Mouse (Mus musculus): ENCODE data around the gene Gm1043. TPM values are rescaled to one million over a fixed set of nuclear protein-coding genes. Genes with fewer than 3 reads are reported as not detected.

Gm1043 gene
- polyA plus RNA-seq, 1 experiment from 2014 or later = 4.3 TPM

- Histone ChIP-seq H3K27ac (ENCODE audit: low read length) (no peak overlapping the region), H3K9me3 (ENCODE audit: control insufficient read depth, low read length) (no peaks in the 10 kb centered on the region), H3K36me3 (ENCODE audit: control insufficient read depth, insufficient read depth) (peaks cover 5% of the 10 kb centered on the region; the same call in 1 of the 2 replicates), H3K9ac (replicated peaks; ENCODE audit: low read depth, low read length) (no peak overlapping the region), H3K4me1 (replicated peaks; ENCODE audit: control insufficient read depth, insufficient read depth, low read length) (0 out of 2 replicates have a peak, but pooled peaks cover 4% of the 10 kb centered on the region), H3K27me3 (replicated peaks; ENCODE audit: control insufficient read depth, insufficient read depth, low read length) (no peaks in the 10 kb centered on the region), H3K4me2 (ENCODE audit: low read length) (no peak overlapping the region), H3K4me3 (replicated peaks; ENCODE audit: low read length) (no peak overlapping the region)
- 55% methylated on average over 7 of the region's 7 CpGs for WGBS
- peak; percentile 18; the same call in 1 of the 2 replicates for ATAC-seq
Observed at GRCm38 (mm10) chr5:37121186-37121680, 36.1 kb downstream of the Gm1043 start.

GRCm38 (mm10) chr5:37131841-37132240, 46.7 kb downstream of the Gm1043 start:
- Histone ChIP-seq H3K27ac (ENCODE audit: low read length) (no peak overlapping the region), H3K9ac (replicated peaks; ENCODE audit: low read depth, low read length) (no peak overlapping the region), H3K4me2 (ENCODE audit: low read length) (no peak overlapping the region), H3K36me3 (ENCODE audit: control insufficient read depth, insufficient read depth) (no peaks in the 10 kb centered on the region), H3K4me3 (replicated peaks; ENCODE audit: low read length) (no peak overlapping the region), H3K27me3 (replicated peaks; ENCODE audit: control insufficient read depth, insufficient read depth, low read length) (no peaks in the 10 kb centered on the region), H3K4me1 (replicated peaks; ENCODE audit: control insufficient read depth, insufficient read depth, low read length) (no peaks in the 10 kb centered on the region), H3K9me3 (ENCODE audit: control insufficient read depth, low read length) (no peaks in the 10 kb centered on the region)
- 53% methylated on average over 4 of the region's 4 CpGs for WGBS
- ATAC-seq = no peak

- Histone ChIP-seq H3K4me1 (replicated peaks; ENCODE audit: control insufficient read depth, insufficient read depth, low read length) (no peaks in the 10 kb centered on the region), H3K27me3 (replicated peaks; ENCODE audit: control insufficient read depth, insufficient read depth, low read length) (no peaks in the 10 kb centered on the region), H3K9ac (replicated peaks; ENCODE audit: low read depth, low read length) (no peak overlapping the region), H3K36me3 (ENCODE audit: control insufficient read depth, insufficient read depth) (no peaks in the 10 kb centered on the region), H3K4me2 (ENCODE audit: low read length) (no peak overlapping the region), H3K4me3 (replicated peaks; ENCODE audit: low read length) (no peak overlapping the region), H3K27ac (ENCODE audit: low read length) (no peak overlapping the region), H3K9me3 (ENCODE audit: control insufficient read depth, low read length) (no peaks in the 10 kb centered on the region)
- WGBS = 75% methylated on average over 8 of the region's 8 CpGs
- ATAC-seq = no peak
Observed at GRCm38 (mm10) chr5:37141745-37142144, 56.6 kb downstream of the Gm1043 start.

GRCm38 (mm10) chr5:37147536-37147935, 62.4 kb downstream of the Gm1043 start:
- no peaks in the 10 kb centered on the region for H3K4me1 ChIP-seq (replicated peaks; ENCODE audit: control insufficient read depth, insufficient read depth, low read length)
- H3K27ac ChIP-seq (ENCODE audit: low read length) = no peak overlapping the region
- no peak for ATAC-seq
- no peak overlapping the region for H3K9ac ChIP-seq (replicated peaks; ENCODE audit: low read depth, low read length)
- peaks cover 2% of the 10 kb centered on the region; the same call in 1 of the 2 replicates for H3K27me3 ChIP-seq (replicated peaks; ENCODE audit: control insufficient read depth, insufficient read depth, low read length)
- 19% methylated on average over 4 of the region's 4 CpGs for WGBS
- no peaks in the 10 kb centered on the region for H3K36me3 ChIP-seq (ENCODE audit: control insufficient read depth, insufficient read depth)
- H3K4me2 ChIP-seq (ENCODE audit: low read length) = no peak overlapping the region
- no peak overlapping the region for H3K4me3 ChIP-seq (replicated peaks; ENCODE audit: low read length)
- H3K9me3 ChIP-seq (ENCODE audit: control insufficient read depth, low read length) = no peaks in the 10 kb centered on the region

- H3K27ac ChIP-seq (ENCODE audit: low read length) = no peak overlapping the region
- no peaks in the 10 kb centered on the region for H3K4me1 ChIP-seq (replicated peaks; ENCODE audit: control insufficient read depth, insufficient read depth, low read length)
- H3K9ac ChIP-seq (replicated peaks; ENCODE audit: low read depth, low read length) = no peak overlapping the region
- H3K9me3 ChIP-seq (ENCODE audit: control insufficient read depth, low read length) = no peaks in the 10 kb centered on the region
- no peak for ATAC-seq
- no peaks in the 10 kb centered on the region for H3K36me3 ChIP-seq (ENCODE audit: control insufficient read depth, insufficient read depth)
- H3K4me3 ChIP-seq (replicated peaks; ENCODE audit: low read length) = no peak overlapping the region
- H3K4me2 ChIP-seq (ENCODE audit: low read length) = no peak overlapping the region
- peaks cover 2% of the 10 kb centered on the region; the same call in 1 of the 2 replicates for H3K27me3 ChIP-seq (replicated peaks; ENCODE audit: control insufficient read depth, insufficient read depth, low read length)
- WGBS = 81% methylated on average over 5 of the region's 5 CpGs
Observed at GRCm38 (mm10) chr5:37150650-37151049, 65.5 kb downstream of the Gm1043 start.

- Histone ChIP-seq H3K4me3 (replicated peaks; ENCODE audit: low read length) (no peak overlapping the region), H3K4me1 (replicated peaks; ENCODE audit: control insufficient read depth, insufficient read depth, low read length) (no peaks in the 10 kb centered on the region), H3K4me2 (ENCODE audit: low read length) (no peak overlapping the region), H3K9me3 (ENCODE audit: control insufficient read depth, low read length) (no peaks in the 10 kb centered on the region), H3K36me3 (ENCODE audit: control insufficient read depth, insufficient read depth) (no peaks in the 10 kb centered on the region), H3K9ac (replicated peaks; ENCODE audit: low read depth, low read length) (no peak overlapping the region), H3K27me3 (replicated peaks; ENCODE audit: control insufficient read depth, insufficient read depth, low read length) (peaks cover 2% of the 10 kb centered on the region; the same call in 1 of the 2 replicates), H3K27ac (ENCODE audit: low read length) (no peak overlapping the region)
- WGBS = 76% methylated on average over 7 of the region's 7 CpGs
- ATAC-seq = no peak
Observed at GRCm38 (mm10) chr5:37154472-37154871, 69.3 kb downstream of the Gm1043 start.

- WGBS = 85% methylated on average over 7 of the region's 7 CpGs
- no peak for ATAC-seq
Observed at GRCm38 (mm10) chr5:37158408-37158807, 73.2 kb downstream of the Gm1043 start.

GRCm38 (mm10) chr5:37162871-37163781, 78.0 kb downstream of the Gm1043 start:
- H3K36me3 ChIP-seq (ENCODE audit: control insufficient read depth, insufficient read depth) = no peaks in the 10 kb centered on the region
- WGBS = 4% methylated on average over 75 of the region's 75 CpGs
- H3K9ac ChIP-seq (replicated peaks; ENCODE audit: low read depth, low read length) = peak overlapping the region; percentile 66
- no peaks in the 10 kb centered on the region for H3K9me3 ChIP-seq (ENCODE audit: control insufficient read depth, low read length)
- H3K4me1 ChIP-seq (replicated peaks; ENCODE audit: control insufficient read depth, insufficient read depth, low read length) = peaks cover 7% of the 10 kb centered on the region
- H3K4me2 ChIP-seq (ENCODE audit: low read length) = peak overlapping the region; percentile 70
- H3K4me3 ChIP-seq (replicated peaks; ENCODE audit: low read length) = peak overlapping the region; percentile 51
- ATAC-seq = peak; percentile 93
- H3K27me3 ChIP-seq (replicated peaks; ENCODE audit: control insufficient read depth, insufficient read depth, low read length) = peaks cover 42% of the 10 kb centered on the region
- H3K27ac ChIP-seq (ENCODE audit: low read length) = no peak overlapping the region; the same call in 1 of the 2 replicates

More at GRCm38 (mm10) chr5:37158408-37158807, 73.2 kb downstream of the Gm1043 start:
- H3K9me3 ChIP-seq (ENCODE audit: control insufficient read depth, low read length) = no peaks in the 10 kb centered on the region
- H3K27me3 ChIP-seq (replicated peaks; ENCODE audit: control insufficient read depth, insufficient read depth, low read length) = peaks cover 30% of the 10 kb centered on the region
- peaks cover 6% of the 10 kb centered on the region for H3K4me1 ChIP-seq (replicated peaks; ENCODE audit: control insufficient read depth, insufficient read depth, low read length)
- no peaks in the 10 kb centered on the region for H3K36me3 ChIP-seq (ENCODE audit: control insufficient read depth, insufficient read depth)
- H3K9ac ChIP-seq (replicated peaks; ENCODE audit: low read depth, low read length) = no peak overlapping the region
- H3K4me3 ChIP-seq (replicated peaks; ENCODE audit: low read length) = no peak overlapping the region
- no peak overlapping the region for H3K4me2 ChIP-seq (ENCODE audit: low read length)
- H3K27ac ChIP-seq (ENCODE audit: low read length) = no peak overlapping the region

GRCm38 (mm10) chr5:37176466-37176865, 91.3 kb downstream of the Gm1043 start:
- WGBS = 17% methylated on average over 4 of the region's 4 CpGs
- Histone ChIP-seq H3K27ac (ENCODE audit: low read length) (no peak overlapping the region), H3K4me1 (replicated peaks; ENCODE audit: control insufficient read depth, insufficient read depth, low read length) (peaks cover 10% of the 10 kb centered on the region; the same call in 1 of the 2 replicates), H3K4me2 (ENCODE audit: low read length) (no peak overlapping the region), H3K27me3 (replicated peaks; ENCODE audit: control insufficient read depth, insufficient read depth, low read length) (no peaks in the 10 kb centered on the region), H3K9ac (replicated peaks; ENCODE audit: low read depth, low read length) (no peak overlapping the region), H3K36me3 (ENCODE audit: control insufficient read depth, insufficient read depth) (no peaks in the 10 kb centered on the region), H3K4me3 (replicated peaks; ENCODE audit: low read length) (no peak overlapping the region), H3K9me3 (ENCODE audit: control insufficient read depth, low read length) (no peaks in the 10 kb centered on the region)
- ATAC-seq = peak; percentile 31

Measured in forebrain, embryonic 16.5 days (tissue).